Mouse (Mus musculus): ENCODE results near the gene Gm6034. TPM values are rescaled to one million over a fixed set of nuclear protein-coding genes. Genes with fewer than 3 reads are reported as not detected.
"Not testable (repeated sequence)": the region's sequence is repeated elsewhere in the genome, so short reads cannot be mapped to it uniquely, and the experiment has no call there.

Gene Gm6034
- polyA plus RNA-seq, 1 experiment, result not detected

GRCm38 (mm10) chr17:36035010-36035638 lies 7.6 kb upstream of the Gm6034 start:
- not testable (repeated sequence) for H3K4me3 ChIP-seq (replicated peaks; ENCODE audit: control insufficient read depth, low read depth, low read length); H3K4me1 ChIP-seq (ENCODE audit: control insufficient read depth, insufficient read depth, low read length); H3K27ac ChIP-seq (ENCODE audit: control insufficient read depth, insufficient read depth, low read depth, low read length, poor library complexity)
- peak; percentile 42; the same call in 1 of the 2 replicates for TF ChIP-seq CTCF (IDR thresholded peaks at IDR 0.05; ENCODE audit: control insufficient read depth, insufficient read depth, low read length)
- 36% methylated on average over 3 of the region's 3 CpGs for WGBS

GRCm38 (mm10) chr17:36036126-36036525 lies 6.6 kb upstream of the Gm6034 start:
- not testable (repeated sequence) for H3K4me1 ChIP-seq (ENCODE audit: control insufficient read depth, insufficient read depth, low read length); H3K4me3 ChIP-seq (replicated peaks; ENCODE audit: control insufficient read depth, low read depth, low read length); H3K27ac ChIP-seq (ENCODE audit: control insufficient read depth, insufficient read depth, low read depth, low read length, poor library complexity)
- WGBS, result 82% methylated on average over 13 of the region's 13 CpGs

- H3K27ac ChIP-seq (ENCODE audit: control insufficient read depth, insufficient read depth, low read depth, low read length, poor library complexity); H3K4me1 ChIP-seq (ENCODE audit: control insufficient read depth, insufficient read depth, low read length); H3K4me3 ChIP-seq (replicated peaks; ENCODE audit: control insufficient read depth, low read depth, low read length): not testable (repeated sequence)
- 79% methylated on average over 2 of the region's 2 CpGs for WGBS
These were observed 2.2 kb upstream of the Gm6034 start for GRCm38 (mm10) chr17:36040604-36041003.

- H3K4me1 ChIP-seq (ENCODE audit: control insufficient read depth, insufficient read depth, low read length); H3K27ac ChIP-seq (ENCODE audit: control insufficient read depth, insufficient read depth, low read depth, low read length, poor library complexity): not testable (repeated sequence)
- 2% methylated on average over 19 of the region's 19 CpGs for WGBS
- peak overlapping the region; percentile 66 for H3K4me3 ChIP-seq (replicated peaks; ENCODE audit: control insufficient read depth, low read depth, low read length)
These were observed 706 bp upstream of the Gm6034 start for GRCm38 (mm10) chr17:36042055-36042454.

GRCm38 (mm10) chr17:36043286-36043685 lies 525 bp downstream of the Gm6034 start:
- Histone ChIP-seq H3K27ac (ENCODE audit: control insufficient read depth, insufficient read depth, low read depth, low read length, poor library complexity) (peak overlapping the region; percentile 58), H3K4me1 (ENCODE audit: control insufficient read depth, insufficient read depth, low read length) (peaks cover 3% of the 10 kb centered on the region), H3K4me3 (replicated peaks; ENCODE audit: control insufficient read depth, low read depth, low read length) (peak overlapping the region; percentile 92)
- WGBS, result 29% methylated on average over 3 of the region's 3 CpGs
- TF ChIP-seq POLR2A (IDR thresholded peaks at IDR 0.05; ENCODE audit: borderline replicate concordance, control insufficient read depth, low read depth, low read length) (no peak), CTCF (IDR thresholded peaks at IDR 0.05; ENCODE audit: control insufficient read depth, insufficient read depth, low read length) (no peak)

- not testable (repeated sequence) for H3K4me1 ChIP-seq (ENCODE audit: control insufficient read depth, insufficient read depth, low read length); H3K4me3 ChIP-seq (replicated peaks; ENCODE audit: control insufficient read depth, low read depth, low read length); H3K27ac ChIP-seq (ENCODE audit: control insufficient read depth, insufficient read depth, low read depth, low read length, poor library complexity)
- WGBS, result 83% methylated on average over 25 of the region's 25 CpGs
These were observed 15.2 kb downstream of the Gm6034 start for GRCm38 (mm10) chr17:36057927-36058326.

- not testable (repeated sequence) for H3K4me1 ChIP-seq (ENCODE audit: control insufficient read depth, insufficient read depth, low read length); H3K4me3 ChIP-seq (replicated peaks; ENCODE audit: control insufficient read depth, low read depth, low read length); H3K27ac ChIP-seq (ENCODE audit: control insufficient read depth, insufficient read depth, low read depth, low read length, poor library complexity)
- WGBS, result 58% methylated on average over 1 of the region's 1 CpGs
These were observed 15.6 kb downstream of the Gm6034 start, which contains the start of gene Gm11127 for GRCm38 (mm10) chr17:36058362-36058761. Gene Gm11127, minus strand, starts transcription at chr17:36058371.

- 12% methylated on average over 2 of the region's 2 CpGs for WGBS
- Histone ChIP-seq H3K27ac (ENCODE audit: control insufficient read depth, insufficient read depth, low read depth, low read length, poor library complexity) (no peak overlapping the region), H3K4me3 (replicated peaks; ENCODE audit: control insufficient read depth, low read depth, low read length) (no peak overlapping the region), H3K4me1 (ENCODE audit: control insufficient read depth, insufficient read depth, low read length) (no peaks in the 10 kb centered on the region)
- no peak for TF ChIP-seq POLR2A (IDR thresholded peaks at IDR 0.05; ENCODE audit: borderline replicate concordance, control insufficient read depth, low read depth, low read length)
- peak; percentile 70 for TF ChIP-seq CTCF (IDR thresholded peaks at IDR 0.05; ENCODE audit: control insufficient read depth, insufficient read depth, low read length)
These were observed 18.1 kb downstream of the Gm6034 start for GRCm38 (mm10) chr17:36060829-36061228.

- H3K27ac ChIP-seq (ENCODE audit: control insufficient read depth, insufficient read depth, low read depth, low read length, poor library complexity), result not testable (repeated sequence)
These were observed 39.1 kb downstream of the Gm6034 start for GRCm38 (mm10) chr17:36081901-36082300.

GRCm38 (mm10) chr17:36082519-36083232 lies 39.9 kb downstream of the Gm6034 start:
- not testable (repeated sequence) for H3K4me1 ChIP-seq (ENCODE audit: control insufficient read depth, insufficient read depth, low read length)

More at GRCm38 (mm10) chr17:36081901-36082300, 39.1 kb downstream of the Gm6034 start:
- H3K4me3 ChIP-seq (replicated peaks; ENCODE audit: control insufficient read depth, low read depth, low read length); H3K4me1 ChIP-seq (ENCODE audit: control insufficient read depth, insufficient read depth, low read length): not testable (repeated sequence)

More at GRCm38 (mm10) chr17:36082519-36083232, 39.9 kb downstream of the Gm6034 start:
- not testable (repeated sequence) for H3K4me3 ChIP-seq (replicated peaks; ENCODE audit: control insufficient read depth, low read depth, low read length); H3K27ac ChIP-seq (ENCODE audit: control insufficient read depth, insufficient read depth, low read depth, low read length, poor library complexity)
- 35% methylated on average over 6 of the region's 6 CpGs for WGBS
